Mouse (Mus musculus): ENCODE measurements around the gene Smyd3. TPM values are rescaled to one million over a fixed set of nuclear protein-coding genes. Genes with fewer than 3 reads are reported as not detected.

Smyd3 gene
- polyA plus RNA-seq, 1 experiment from 2014 or later: 12.6 TPM

GRCm38 (mm10) chr1:178992503-178992902 lies 525.3 kb downstream of the Smyd3 start:
- H3K36me3 ChIP-seq (ENCODE audit: control insufficient read depth, insufficient read depth, low read length): no peaks in the 10 kb centered on the region
- 77% methylated on average over 3 of the region's 3 CpGs for WGBS (ENCODE audit: insufficient replicate concordance)
- H3K4me2 ChIP-seq: no peak overlapping the region
- H3K27ac ChIP-seq (ENCODE audit: low read depth, low read length): no peak overlapping the region
- peaks cover 14% of the 10 kb centered on the region for H3K4me1 ChIP-seq (ENCODE audit: control insufficient read depth, insufficient read depth, low read length)
- ATAC-seq (replicated peaks; ENCODE audit: insufficient number of reproducible peaks, low FRiP score, low TSS enrichment): no peak
- no peak overlapping the region for H3K4me3 ChIP-seq (ENCODE audit: low read depth, low read length)
- H3K9me3 ChIP-seq (replicated peaks; ENCODE audit: control insufficient read depth, low read length): no peaks in the 10 kb centered on the region
- no peaks in the 10 kb centered on the region for H3K27me3 ChIP-seq (ENCODE audit: control insufficient read depth, insufficient read depth, low read length)
- no peak overlapping the region for H3K9ac ChIP-seq (ENCODE audit: low read depth, low read length)

GRCm38 (mm10) chr1:178991470-178991869 lies 526.4 kb downstream of the Smyd3 start:
- no peaks in the 10 kb centered on the region for H3K36me3 ChIP-seq (ENCODE audit: control insufficient read depth, insufficient read depth, low read length)
- no peak for ATAC-seq (replicated peaks; ENCODE audit: insufficient number of reproducible peaks, low FRiP score, low TSS enrichment)
- no peak overlapping the region for H3K4me2 ChIP-seq
- H3K27me3 ChIP-seq (ENCODE audit: control insufficient read depth, insufficient read depth, low read length): no peaks in the 10 kb centered on the region
- H3K9me3 ChIP-seq (replicated peaks; ENCODE audit: control insufficient read depth, low read length): no peaks in the 10 kb centered on the region
- WGBS (ENCODE audit: insufficient replicate concordance): 61% methylated on average over 4 of the region's 4 CpGs
- no peak overlapping the region for H3K4me3 ChIP-seq (ENCODE audit: low read depth, low read length)
- H3K4me1 ChIP-seq (ENCODE audit: control insufficient read depth, insufficient read depth, low read length): peaks cover 12% of the 10 kb centered on the region
- no peak overlapping the region for H3K9ac ChIP-seq (ENCODE audit: low read depth, low read length)
- H3K27ac ChIP-seq (ENCODE audit: low read depth, low read length): no peak overlapping the region

GRCm38 (mm10) chr1:178991045-178991444 lies 526.8 kb downstream of the Smyd3 start:
- H3K9me3 ChIP-seq (replicated peaks; ENCODE audit: control insufficient read depth, low read length): no peaks in the 10 kb centered on the region
- no peak overlapping the region for H3K27ac ChIP-seq (ENCODE audit: low read depth, low read length)
- no peak overlapping the region for H3K4me3 ChIP-seq (ENCODE audit: low read depth, low read length)
- no peak overlapping the region for H3K9ac ChIP-seq (ENCODE audit: low read depth, low read length)
- peaks cover 9% of the 10 kb centered on the region for H3K4me1 ChIP-seq (ENCODE audit: control insufficient read depth, insufficient read depth, low read length)
- H3K27me3 ChIP-seq (ENCODE audit: control insufficient read depth, insufficient read depth, low read length): no peaks in the 10 kb centered on the region
- no peaks in the 10 kb centered on the region for H3K36me3 ChIP-seq (ENCODE audit: control insufficient read depth, insufficient read depth, low read length)
- 75% methylated on average over 6 of the region's 6 CpGs for WGBS (ENCODE audit: insufficient replicate concordance)
- H3K4me2 ChIP-seq: no peak overlapping the region
- ATAC-seq (replicated peaks; ENCODE audit: insufficient number of reproducible peaks, low FRiP score, low TSS enrichment): no peak

- Histone ChIP-seq H3K36me3 (ENCODE audit: control insufficient read depth, insufficient read depth, low read length) (no peaks in the 10 kb centered on the region), H3K27me3 (ENCODE audit: control insufficient read depth, insufficient read depth, low read length) (no peaks in the 10 kb centered on the region), H3K9me3 (replicated peaks; ENCODE audit: control insufficient read depth, low read length) (no peaks in the 10 kb centered on the region), H3K4me3 (ENCODE audit: low read depth, low read length) (no peak overlapping the region), H3K4me1 (ENCODE audit: control insufficient read depth, insufficient read depth, low read length) (peaks cover 3% of the 10 kb centered on the region; the same call in 1 of the 2 replicates), H3K27ac (ENCODE audit: low read depth, low read length) (no peak overlapping the region), H3K4me2 (no peak overlapping the region), H3K9ac (ENCODE audit: low read depth, low read length) (no peak overlapping the region)
- no peak for ATAC-seq (replicated peaks; ENCODE audit: insufficient number of reproducible peaks, low FRiP score, low TSS enrichment)
- WGBS (ENCODE audit: insufficient replicate concordance): 89% methylated on average over 4 of the region's 4 CpGs
Observed at GRCm38 (mm10) chr1:178989485-178989884, 528.4 kb downstream of the Smyd3 start.

GRCm38 (mm10) chr1:178988176-178988575 lies 529.7 kb downstream of the Smyd3 start:
- no peak overlapping the region for H3K27ac ChIP-seq (ENCODE audit: low read depth, low read length)
- 67% methylated on average over 1 of the region's 1 CpGs for WGBS (ENCODE audit: insufficient replicate concordance)
- H3K36me3 ChIP-seq (ENCODE audit: control insufficient read depth, insufficient read depth, low read length): no peaks in the 10 kb centered on the region
- ATAC-seq (replicated peaks; ENCODE audit: insufficient number of reproducible peaks, low FRiP score, low TSS enrichment): no peak
- peaks cover 3% of the 10 kb centered on the region; the same call in 1 of the 2 replicates for H3K4me1 ChIP-seq (ENCODE audit: control insufficient read depth, insufficient read depth, low read length)
- H3K9me3 ChIP-seq (replicated peaks; ENCODE audit: control insufficient read depth, low read length): no peaks in the 10 kb centered on the region
- H3K4me3 ChIP-seq (ENCODE audit: low read depth, low read length): no peak overlapping the region
- H3K4me2 ChIP-seq: no peak overlapping the region
- H3K9ac ChIP-seq (ENCODE audit: low read depth, low read length): no peak overlapping the region
- no peaks in the 10 kb centered on the region for H3K27me3 ChIP-seq (ENCODE audit: control insufficient read depth, insufficient read depth, low read length)

- no peak overlapping the region for H3K9ac ChIP-seq (ENCODE audit: low read depth, low read length)
- no peaks in the 10 kb centered on the region for H3K36me3 ChIP-seq (ENCODE audit: control insufficient read depth, insufficient read depth, low read length)
- WGBS (ENCODE audit: insufficient replicate concordance): 71% methylated on average over 5 of the region's 5 CpGs
- no peaks in the 10 kb centered on the region for H3K27me3 ChIP-seq (ENCODE audit: control insufficient read depth, insufficient read depth, low read length)
- no peaks in the 10 kb centered on the region for H3K4me1 ChIP-seq (ENCODE audit: control insufficient read depth, insufficient read depth, low read length)
- no peak overlapping the region for H3K4me2 ChIP-seq
- no peak overlapping the region for H3K4me3 ChIP-seq (ENCODE audit: low read depth, low read length)
- H3K9me3 ChIP-seq (replicated peaks; ENCODE audit: control insufficient read depth, low read length): no peaks in the 10 kb centered on the region
- no peak for ATAC-seq (replicated peaks; ENCODE audit: insufficient number of reproducible peaks, low FRiP score, low TSS enrichment)
- no peak overlapping the region for H3K27ac ChIP-seq (ENCODE audit: low read depth, low read length)
Observed at GRCm38 (mm10) chr1:178981641-178982040, 536.2 kb downstream of the Smyd3 start.

- Histone ChIP-seq H3K4me2 (no peak overlapping the region), H3K36me3 (ENCODE audit: control insufficient read depth, insufficient read depth, low read length) (no peaks in the 10 kb centered on the region), H3K4me1 (ENCODE audit: control insufficient read depth, insufficient read depth, low read length) (no peaks in the 10 kb centered on the region), H3K4me3 (ENCODE audit: low read depth, low read length) (no peak overlapping the region), H3K9ac (ENCODE audit: low read depth, low read length) (no peak overlapping the region), H3K27me3 (ENCODE audit: control insufficient read depth, insufficient read depth, low read length) (no peaks in the 10 kb centered on the region), H3K9me3 (replicated peaks; ENCODE audit: control insufficient read depth, low read length) (no peaks in the 10 kb centered on the region), H3K27ac (ENCODE audit: low read depth, low read length) (no peak overlapping the region)
- ATAC-seq (replicated peaks; ENCODE audit: insufficient number of reproducible peaks, low FRiP score, low TSS enrichment): no peak
Observed at GRCm38 (mm10) chr1:178980185-178980584, 537.7 kb downstream of the Smyd3 start.

- ATAC-seq (replicated peaks; ENCODE audit: insufficient number of reproducible peaks, low FRiP score, low TSS enrichment): no peak
- H3K36me3 ChIP-seq (ENCODE audit: control insufficient read depth, insufficient read depth, low read length): no peaks in the 10 kb centered on the region
- no peak overlapping the region for H3K4me3 ChIP-seq (ENCODE audit: low read depth, low read length)
- no peak overlapping the region for H3K4me2 ChIP-seq
- 55% methylated on average over 8 of the region's 8 CpGs for WGBS (ENCODE audit: insufficient replicate concordance)
- no peaks in the 10 kb centered on the region for H3K27me3 ChIP-seq (ENCODE audit: control insufficient read depth, insufficient read depth, low read length)
- H3K4me1 ChIP-seq (ENCODE audit: control insufficient read depth, insufficient read depth, low read length): no peaks in the 10 kb centered on the region
- no peak overlapping the region for H3K27ac ChIP-seq (ENCODE audit: low read depth, low read length)
- no peaks in the 10 kb centered on the region for H3K9me3 ChIP-seq (replicated peaks; ENCODE audit: control insufficient read depth, low read length)
- no peak overlapping the region for H3K9ac ChIP-seq (ENCODE audit: low read depth, low read length)
Observed at GRCm38 (mm10) chr1:178978617-178979245, 539.1 kb downstream of the Smyd3 start.

- ATAC-seq (replicated peaks; ENCODE audit: insufficient number of reproducible peaks, low FRiP score, low TSS enrichment): no peak
- H3K4me3 ChIP-seq (ENCODE audit: low read depth, low read length): no peak overlapping the region
- no peaks in the 10 kb centered on the region for H3K36me3 ChIP-seq (ENCODE audit: control insufficient read depth, insufficient read depth, low read length)
- no peaks in the 10 kb centered on the region for H3K9me3 ChIP-seq (replicated peaks; ENCODE audit: control insufficient read depth, low read length)
- H3K27me3 ChIP-seq (ENCODE audit: control insufficient read depth, insufficient read depth, low read length): no peaks in the 10 kb centered on the region
- no peak overlapping the region for H3K27ac ChIP-seq (ENCODE audit: low read depth, low read length)
- H3K9ac ChIP-seq (ENCODE audit: low read depth, low read length): no peak overlapping the region
- no peaks in the 10 kb centered on the region for H3K4me1 ChIP-seq (ENCODE audit: control insufficient read depth, insufficient read depth, low read length)
- WGBS (ENCODE audit: insufficient replicate concordance): 81% methylated on average over 10 of the region's 10 CpGs
- no peak overlapping the region for H3K4me2 ChIP-seq
Observed at GRCm38 (mm10) chr1:178972055-178972454, 545.8 kb downstream of the Smyd3 start.

Data from heart, embryonic 11.5 days (tissue).